Mouse (Mus musculus) hindbrain, embryonic 12.5 days (tissue): ENCODE data around the gene Amigo1. TPM values are rescaled to one million over a fixed set of nuclear protein-coding genes. Genes with fewer than 3 reads are reported as not detected.

Experiments
- ATAC-seq: fragments of 200-750 bp; cut with Nextera tagmentation; 2 replicates; pipeline ENCODE4 v1.8.0; 2017; ENCODE audit warnings: moderate TSS enrichment; ENCODE audit not compliant: low FRiP score
- H3K27ac ChIP-seq: fragments of 300-500 bp; sonication (generic); 2 replicates; pipeline ENCODE4 v1.5.1; 2016; ENCODE audit warnings: mild to moderate bottlenecking
- H3K27me3 ChIP-seq: fragments of 300-500 bp; sonication (generic); 2 replicates; pipeline ENCODE4 v1.6.1; 2016; ENCODE audit warnings: mild to moderate bottlenecking
- H3K36me3 ChIP-seq: fragments of 300-500 bp; sonication (generic); 2 replicates; pipeline ENCODE4 v1.6.1; 2016; ENCODE audit warnings: mild to moderate bottlenecking
- H3K4me1 ChIP-seq: fragments of 300-500 bp; sonication (generic); 2 replicates; pipeline ENCODE4 v1.6.1; 2016
- H3K4me2 ChIP-seq: fragments of 300-500 bp; sonication (generic); replicated peaks from 2 replicates; pipeline ENCODE4 v1.6.1; 2016; ENCODE audit warnings: mild to moderate bottlenecking
- H3K4me3 ChIP-seq: fragments of 300-500 bp; sonication (generic); 2 replicates; pipeline ENCODE4 v1.5.1; 2016; ENCODE audit warnings: mild to moderate bottlenecking
- H3K9ac ChIP-seq: fragments of 300-500 bp; sonication (generic); 2 replicates; pipeline ENCODE4 v1.6.1; 2016; ENCODE audit warnings: mild to moderate bottlenecking, moderate library complexity
- H3K9me3 ChIP-seq: fragments of 300-500 bp; sonication (generic); replicated peaks from 2 replicates; pipeline ENCODE4 v1.6.1; 2016; ENCODE audit warnings: mild to moderate bottlenecking
- WGBS: fragments of 180-500 bp; shearing (Covaris S2); methylation state at CpG from one replicate; pipeline ENCODE4 v1.1.7; 2016; 5-methylcytosine and 5-hydroxymethylcytosine counted together
- polyA plus RNA-seq: library from polyadenylated mRNA; unstranded; fragments of >200 nt; fragmentation: Nextera tagmentation; extraction: Ambion mirVana; gene quantifications from 2 replicates; pipeline ENCODE4 v1.2.1, GENCODE M21; 2016

Amigo1 gene
- polyA plus RNA-seq, 1 experiment from 2014 or later: 13.1 TPM

- Histone ChIP-seq H3K36me3 (peaks cover 71% of the 10 kb centered on the region), H3K27me3 (no peaks in the 10 kb centered on the region), H3K4me1 (peaks cover 33% of the 10 kb centered on the region), H3K4me2 (no peak overlapping the region), H3K4me3 (no peak overlapping the region), H3K27ac (0 out of 2 replicates have a peak overlapping the region, but pooled peaks have one; percentile 4), H3K9me3 (no peaks in the 10 kb centered on the region), H3K9ac (no peak overlapping the region)
- ATAC-seq: no peak
- WGBS: 83% methylated on average over 11 of the region's 11 CpGs
Observed at GRCm38 (mm10) chr3:108203621-108204325, 17.6 kb downstream of the Amigo1 start.

GRCm38 (mm10) chr3:108204470-108204869 is 18.3 kb downstream of the Amigo1 start:
- WGBS: 89% methylated on average over 11 of the region's 11 CpGs
- H3K4me1 ChIP-seq: peaks cover 38% of the 10 kb centered on the region
- ATAC-seq: no peak
- H3K4me3 ChIP-seq: no peak overlapping the region
- H3K4me2 ChIP-seq: no peak overlapping the region
- peaks cover 65% of the 10 kb centered on the region for H3K36me3 ChIP-seq
- H3K27me3 ChIP-seq: no peaks in the 10 kb centered on the region
- 0 out of 2 replicates have a peak overlapping the region, but pooled peaks have one; percentile 23 for H3K27ac ChIP-seq
- H3K9ac ChIP-seq: no peak overlapping the region
- no peaks in the 10 kb centered on the region for H3K9me3 ChIP-seq

DNA sequence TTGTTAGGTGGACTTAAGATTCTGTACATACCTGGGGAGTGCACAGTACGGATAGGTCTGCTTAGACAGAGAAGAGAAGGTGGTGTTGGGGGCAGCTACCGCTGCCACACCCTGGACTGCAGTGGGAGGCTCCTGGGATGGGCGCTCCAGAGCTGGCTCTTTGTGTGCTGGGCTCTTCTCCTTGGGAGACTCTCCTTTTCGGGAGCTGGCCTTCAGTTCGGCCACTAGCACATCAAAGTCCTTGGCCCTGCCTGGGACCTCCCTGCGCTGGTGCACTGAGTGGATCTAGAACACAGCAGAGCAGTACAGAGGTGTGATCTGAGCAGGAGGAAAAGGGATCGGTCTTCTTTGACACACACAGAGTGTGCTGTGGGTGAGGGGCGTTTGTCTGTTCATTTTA is 19.5 kb downstream of the Amigo1 start:
- peaks cover 30% of the 10 kb centered on the region for H3K4me1 ChIP-seq

DNA sequence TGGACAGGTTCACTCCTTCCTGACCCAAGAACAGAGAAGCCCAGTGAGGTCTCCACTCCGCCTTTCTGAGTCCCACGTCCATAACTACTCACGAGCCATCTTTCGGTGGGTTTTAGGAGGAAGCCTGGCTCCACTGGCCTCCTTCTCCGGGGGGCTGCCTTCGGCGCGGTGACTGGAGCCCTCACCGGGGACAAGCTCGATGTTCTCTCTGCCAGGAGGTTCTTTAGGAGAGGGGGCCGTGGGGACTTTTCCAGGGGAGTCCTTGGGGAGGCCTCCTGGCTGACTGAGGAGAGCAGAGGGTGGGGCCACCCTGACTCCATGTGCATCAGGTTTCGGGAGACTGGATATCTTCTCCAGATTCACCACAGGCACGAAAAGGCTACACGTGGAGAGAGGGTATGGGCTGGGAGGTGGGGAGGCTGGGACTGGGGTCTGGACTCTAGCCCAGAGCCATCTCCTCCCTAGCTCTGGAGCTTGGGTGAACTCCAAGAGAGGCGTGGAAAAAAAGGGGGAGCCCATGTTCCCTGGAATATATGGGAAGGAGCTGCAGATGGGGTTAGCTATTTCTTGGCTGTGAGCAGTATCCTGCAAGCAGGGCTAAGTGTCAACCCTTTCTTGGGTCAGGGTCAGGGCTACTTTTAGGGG is 20.7 kb downstream of the Amigo1 start:
- Histone ChIP-seq H3K4me3 (no peak overlapping the region), H3K27ac (no peak overlapping the region), H3K4me1 (peaks cover 25% of the 10 kb centered on the region), H3K9ac (no peak overlapping the region), H3K4me2 (no peak overlapping the region), H3K36me3 (peaks cover 62% of the 10 kb centered on the region), H3K27me3 (no peaks in the 10 kb centered on the region), H3K9me3 (no peaks in the 10 kb centered on the region)
- no peak for ATAC-seq
- WGBS: 95% methylated on average over 15 of the region's 15 CpGs

More for the DNA sequence above, 19.5 kb downstream of the Amigo1 start:
- Histone ChIP-seq H3K4me3 (no peak overlapping the region), H3K9ac (no peak overlapping the region), H3K27ac (no peak overlapping the region), H3K4me2 (no peak overlapping the region), H3K9me3 (no peaks in the 10 kb centered on the region), H3K27me3 (no peaks in the 10 kb centered on the region), H3K36me3 (peaks cover 65% of the 10 kb centered on the region)
- WGBS: 86% methylated on average over 8 of the region's 8 CpGs
- ATAC-seq: no peak

DNA sequence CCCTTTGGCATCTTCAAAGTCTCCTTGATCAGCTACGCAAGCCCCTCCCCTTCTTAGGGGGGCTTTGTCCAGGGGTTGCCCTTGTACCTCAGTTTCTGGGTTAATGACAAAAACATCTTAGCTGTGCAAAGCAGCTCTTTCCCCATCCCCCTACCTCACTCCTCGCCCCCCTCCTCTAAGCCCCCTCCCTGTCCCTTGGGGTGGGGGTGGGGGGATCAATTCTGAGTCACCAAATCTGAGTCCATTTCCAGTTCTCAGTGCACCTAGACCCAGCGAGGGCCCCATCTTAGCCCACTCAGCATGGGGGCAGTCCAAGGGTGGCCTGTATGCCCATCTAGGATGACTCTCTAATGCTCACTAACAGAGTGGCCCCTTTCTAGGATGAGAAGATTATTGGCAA is 22.9 kb downstream of the Amigo1 start:
- Histone ChIP-seq H3K36me3 (peaks cover 44% of the 10 kb centered on the region), H3K4me2 (peak overlapping the region; percentile 92), H3K9me3 (no peaks in the 10 kb centered on the region), H3K4me1 (peaks cover 21% of the 10 kb centered on the region), H3K27ac (peak overlapping the region; percentile 93), H3K4me3 (peak overlapping the region; percentile 62), H3K9ac (peak overlapping the region; percentile 92), H3K27me3 (peaks cover 2% of the 10 kb centered on the region; the same call in 1 of the 2 replicates)
- ATAC-seq: no peak
- 57% methylated on average over 3 of the region's 3 CpGs for WGBS

GRCm38 (mm10) chr3:108209536-108209935 is 23.4 kb downstream of the Amigo1 start:
- Histone ChIP-seq H3K4me2 (peak overlapping the region; percentile 92), H3K9me3 (no peaks in the 10 kb centered on the region), H3K9ac (peak overlapping the region; percentile 92), H3K27ac (peak overlapping the region; percentile 93), H3K27me3 (peaks cover 7% of the 10 kb centered on the region; the same call in 1 of the 2 replicates), H3K36me3 (peaks cover 39% of the 10 kb centered on the region), H3K4me1 (peaks cover 21% of the 10 kb centered on the region), H3K4me3 (peak overlapping the region; percentile 62)
- ATAC-seq: no peak; the same call in 1 of the 2 replicates
- 10% methylated on average over 8 of the region's 8 CpGs for WGBS

DNA sequence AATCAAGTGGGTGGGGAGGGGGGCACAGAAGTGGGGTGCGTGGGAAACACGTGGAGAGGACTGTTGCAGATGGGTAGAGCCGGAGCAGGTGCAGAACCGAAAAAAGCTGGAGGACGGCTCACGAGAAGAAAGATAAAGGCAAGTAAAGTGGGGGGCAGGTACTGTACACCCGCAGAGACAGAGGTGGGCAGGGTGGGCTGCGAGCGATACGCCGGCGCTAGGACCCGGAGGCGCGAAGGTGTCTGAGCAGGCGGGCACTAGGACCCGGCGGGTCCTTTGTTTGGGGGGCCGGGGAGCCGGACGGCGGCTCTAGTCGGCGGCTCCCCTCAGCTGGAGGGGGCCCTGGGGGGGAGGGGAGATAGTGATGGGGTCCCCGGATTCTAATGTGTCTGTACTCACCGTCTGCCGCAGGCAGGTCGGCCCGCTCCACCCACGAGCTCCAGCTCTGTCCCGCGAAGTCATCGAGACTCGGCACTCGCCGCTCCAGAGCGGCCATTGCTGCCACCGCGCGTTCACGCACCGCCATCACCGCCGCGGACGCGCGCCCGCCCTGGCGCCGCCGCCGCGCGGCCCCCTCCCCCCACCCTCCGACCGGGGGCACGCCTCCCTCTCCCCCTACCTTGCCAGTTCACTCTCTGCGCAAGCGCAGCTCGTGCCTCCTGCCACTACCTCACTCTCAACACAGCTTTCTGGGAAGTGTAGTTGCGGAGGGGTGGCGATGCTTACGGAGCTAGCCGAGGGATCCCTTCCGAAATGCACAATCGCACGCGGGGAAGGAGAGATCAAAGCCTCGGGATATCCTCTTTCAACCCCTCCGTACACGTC is 24.0 kb downstream of the Amigo1 start:
- Histone ChIP-seq H3K4me3 (peak overlapping the region; percentile 62), H3K36me3 (peaks cover 33% of the 10 kb centered on the region)

DNA sequence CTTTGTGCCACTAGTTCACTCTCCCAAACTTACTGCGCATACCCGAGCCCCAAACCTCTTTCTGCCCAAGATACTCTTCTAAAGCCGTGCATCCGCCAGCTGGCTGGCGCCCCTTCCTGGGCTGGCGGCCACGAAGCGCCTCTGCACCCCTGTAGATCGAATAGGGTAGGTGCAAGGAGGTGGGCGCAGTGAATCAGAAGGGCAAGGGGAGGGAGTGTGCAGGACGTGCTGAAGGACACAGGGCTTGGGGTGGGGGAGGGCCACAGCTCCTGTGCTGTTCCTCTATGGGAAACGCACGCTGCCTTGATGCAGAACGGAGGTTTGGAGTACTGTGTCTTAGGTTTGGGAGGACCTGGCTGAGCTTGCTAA is 24.6 kb downstream of the Amigo1 start, which contains the start of gene Atxn7l2:
TSS of gene Atxn7l2 (minus strand) at position 164 of the 369 bp plus-strand sequence.
- under 1% methylated on average over 14 of the region's 14 CpGs for WGBS
- Histone ChIP-seq H3K4me2 (peak within 1 kb of the TSS; percentile 92), H3K4me1 (peaks cover 21% of the 10 kb centered on the region), H3K4me3 (peak within 1 kb of the TSS; percentile 62), H3K27ac (peak within 1 kb of the TSS; percentile 93), H3K36me3 (peaks cover 27% of the 10 kb centered on the region), H3K9me3 (no peaks in the 10 kb centered on the region), H3K27me3 (peaks cover 7% of the 10 kb centered on the region; the same call in 1 of the 2 replicates), H3K9ac (peak within 1 kb of the TSS; percentile 92)
- peak; percentile 88 for ATAC-seq

More for the DNA sequence above, 24.0 kb downstream of the Amigo1 start:
- Histone ChIP-seq H3K4me1 (peaks cover 21% of the 10 kb centered on the region), H3K4me2 (peak overlapping the region; percentile 92), H3K27ac (peak overlapping the region; percentile 93), H3K9ac (peak overlapping the region; percentile 92), H3K27me3 (peaks cover 7% of the 10 kb centered on the region; the same call in 1 of the 2 replicates), H3K9me3 (no peaks in the 10 kb centered on the region)
- ATAC-seq: peak; percentile 97
- under 1% methylated on average over 60 of the region's 72 CpGs for WGBS

- no peak for ATAC-seq
- H3K36me3 ChIP-seq: peaks cover 16% of the 10 kb centered on the region
- H3K4me2 ChIP-seq: 0 out of 2 replicates have a peak overlapping the region, but pooled peaks have one; percentile 68
- H3K27me3 ChIP-seq: peaks cover 7% of the 10 kb centered on the region; the same call in 1 of the 2 replicates
- H3K9me3 ChIP-seq: no peaks in the 10 kb centered on the region
- H3K4me3 ChIP-seq: no peak overlapping the region
- H3K27ac ChIP-seq: no peak overlapping the region
- peaks cover 21% of the 10 kb centered on the region for H3K4me1 ChIP-seq
- 83% methylated on average over 6 of the region's 6 CpGs for WGBS
- H3K9ac ChIP-seq: no peak overlapping the region
Observed at GRCm38 (mm10) chr3:108211845-108212244, 25.7 kb downstream of the Amigo1 start.

GRCm38 (mm10) chr3:108212406-108212805 is 26.3 kb downstream of the Amigo1 start:
- peaks cover 7% of the 10 kb centered on the region; the same call in 1 of the 2 replicates for H3K27me3 ChIP-seq
- no peaks in the 10 kb centered on the region for H3K9me3 ChIP-seq
- no peak overlapping the region for H3K4me3 ChIP-seq
- H3K9ac ChIP-seq: no peak overlapping the region
- 81% methylated on average over 8 of the region's 8 CpGs for WGBS
- H3K27ac ChIP-seq: no peak overlapping the region
- no peak for ATAC-seq
- H3K4me2 ChIP-seq: no peak overlapping the region
- peaks cover 21% of the 10 kb centered on the region for H3K4me1 ChIP-seq
- peaks cover 11% of the 10 kb centered on the region for H3K36me3 ChIP-seq

DNA sequence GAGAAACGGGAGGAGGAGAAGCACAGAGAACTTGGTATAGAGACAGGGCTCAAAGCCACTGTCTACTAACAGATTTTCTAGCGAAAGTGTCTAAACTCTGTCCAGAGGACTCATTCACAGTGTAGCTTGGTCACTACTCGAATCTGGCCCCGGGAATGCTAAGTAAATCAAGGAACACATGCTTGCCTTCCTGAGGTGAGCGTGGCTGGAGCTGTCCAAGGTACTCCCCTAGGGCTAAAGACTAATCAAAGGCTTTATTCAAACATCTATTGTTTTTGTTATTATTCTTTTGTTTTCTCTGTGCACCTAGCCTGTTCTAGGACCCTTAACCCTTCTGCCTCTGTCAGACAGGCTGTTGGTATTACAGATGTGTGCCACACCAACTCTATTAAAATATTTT is 28.6 kb downstream of the Amigo1 start:
- Histone ChIP-seq H3K4me1 (peaks cover 3% of the 10 kb centered on the region; the same call in 1 of the 2 replicates), H3K9ac (no peak overlapping the region), H3K9me3 (no peaks in the 10 kb centered on the region), H3K27ac (no peak overlapping the region), H3K4me2 (no peak overlapping the region), H3K4me3 (no peak overlapping the region), H3K36me3 (no peaks in the 10 kb centered on the region), H3K27me3 (peaks cover 14% of the 10 kb centered on the region; the same call in 1 of the 2 replicates)
- WGBS: 24% methylated on average over 5 of the region's 5 CpGs
- ATAC-seq: no peak

DNA sequence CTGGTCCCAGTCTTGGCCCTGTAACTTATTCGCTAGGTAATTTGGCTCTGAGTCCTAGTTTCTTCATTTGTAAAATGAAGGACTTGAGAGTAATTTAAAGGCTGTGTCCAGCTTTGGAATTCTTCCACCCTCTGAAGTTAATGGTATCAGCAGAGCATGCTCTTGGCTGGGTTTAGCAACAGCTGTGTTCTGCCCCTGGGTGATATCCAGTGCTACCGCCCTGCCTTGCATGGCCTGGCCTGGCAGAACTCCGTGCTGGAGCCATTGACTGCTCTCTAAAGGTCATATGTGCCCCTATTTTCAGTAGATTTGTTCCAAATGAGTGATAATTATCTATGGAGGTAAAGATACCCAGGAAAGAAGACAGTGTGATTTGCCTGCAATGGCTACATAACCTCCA is 34.5 kb downstream of the Amigo1 start:
- no peak overlapping the region for H3K4me2 ChIP-seq
- no peak overlapping the region for H3K4me3 ChIP-seq
- no peak overlapping the region for H3K27ac ChIP-seq
- no peaks in the 10 kb centered on the region for H3K36me3 ChIP-seq
- 69% methylated on average over 3 of the region's 3 CpGs for WGBS
- no peaks in the 10 kb centered on the region for H3K9me3 ChIP-seq
- ATAC-seq: no peak
- no peaks in the 10 kb centered on the region; the same call in 1 of the 2 replicates for H3K4me1 ChIP-seq
- peaks cover 42% of the 10 kb centered on the region for H3K27me3 ChIP-seq
- H3K9ac ChIP-seq: no peak overlapping the region
